Mouse (Mus musculus): ENCODE measurements around the gene Tnpo1. TPM values are rescaled to one million over a fixed set of nuclear protein-coding genes. Genes with fewer than 3 reads are reported as not detected.
A peak's percentile ranks its signal among the peaks of the same experiment; 100 is the strongest.

Gene Tnpo1
- total and polyA plus RNA-seq, 2 experiments = 10.7 to 56.1 TPM

DNA sequence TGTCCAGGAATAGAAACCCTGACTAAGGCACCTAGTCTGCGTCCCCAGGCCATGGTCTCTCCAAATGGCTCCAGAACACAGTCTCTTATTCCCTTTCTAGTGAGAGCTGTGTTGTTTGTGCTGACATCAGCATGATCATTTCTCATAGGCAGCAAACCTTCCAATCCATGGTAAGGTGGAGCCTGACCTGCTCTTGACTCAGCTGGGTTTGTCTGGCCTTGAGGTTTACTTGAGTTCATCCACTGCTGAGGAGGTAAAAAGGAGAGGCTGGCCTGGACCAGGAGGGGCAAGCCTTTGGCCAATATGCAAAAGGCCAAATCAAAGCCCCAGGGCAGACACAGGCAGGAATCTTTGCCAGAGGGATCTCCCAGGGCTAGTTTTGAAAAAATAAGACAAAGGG, 37.4 kb upstream of the Tnpo1 start:
- no peak overlapping the region for H3K9ac ChIP-seq (ENCODE audit: low read depth, low read length)
- TF ChIP-seq CTCF (IDR thresholded peaks at IDR 0.05; ENCODE audit: low read depth, low read length) (no peak), POLR2A (IDR thresholded peaks at IDR 0.05; ENCODE audit: extremely low read depth, insufficient read depth, low read length) (no peak)
- no peaks in the 10 kb centered on the region for H3K36me3 ChIP-seq (ENCODE audit: control insufficient read depth, insufficient read depth, low read length)
- H3K79me2 ChIP-seq (ENCODE audit: control insufficient read depth, insufficient read depth, low read length) = no peaks in the 10 kb centered on the region
- no peak overlapping the region for H3K27ac ChIP-seq (replicated peaks; ENCODE audit: insufficient read depth, low read depth, low read length)
- DNase-seq (ENCODE audit: extremely low read depth, low read depth, low spot score) = no peak
- H3K4me3 ChIP-seq (ENCODE audit: insufficient read depth, low read depth, low read length) = no peak overlapping the region
- H3K4me1 ChIP-seq (ENCODE audit: control insufficient read depth, insufficient read depth, low read length) = peaks cover 3% of the 10 kb centered on the region
- no peaks in the 10 kb centered on the region for H3K27me3 ChIP-seq (ENCODE audit: control insufficient read depth, insufficient read depth, low read length)
- 95% methylated on average over 1 of the region's 1 CpGs for WGBS

DNA sequence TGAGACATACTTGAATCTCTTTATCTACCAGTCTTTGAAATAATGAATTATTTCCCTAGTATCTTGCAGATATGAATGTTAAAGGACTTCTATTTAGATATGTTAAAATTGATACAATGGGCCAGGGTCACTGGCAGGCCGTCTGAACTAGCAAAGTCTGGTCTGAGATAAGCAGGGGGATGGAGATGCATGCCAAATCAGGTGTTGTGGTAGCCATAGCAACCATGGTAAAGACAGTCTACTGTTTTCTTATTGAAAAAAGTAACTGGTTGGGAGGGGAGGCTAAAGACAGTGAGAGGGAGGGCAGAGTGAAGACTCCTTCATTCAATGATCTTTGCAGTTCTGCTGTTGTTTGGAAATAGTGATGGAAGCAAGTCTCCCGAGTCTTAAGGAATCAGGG, 32.0 kb upstream of the Tnpo1 start:
- Histone ChIP-seq H3K36me3 (ENCODE audit: control insufficient read depth, insufficient read depth, low read length) (no peaks in the 10 kb centered on the region), H3K4me1 (ENCODE audit: control insufficient read depth, insufficient read depth, low read length) (peaks cover 6% of the 10 kb centered on the region; the same call in 1 of the 2 replicates), H3K4me3 (ENCODE audit: insufficient read depth, low read depth, low read length) (no peak overlapping the region), H3K79me2 (ENCODE audit: control insufficient read depth, insufficient read depth, low read length) (no peaks in the 10 kb centered on the region), H3K27ac (replicated peaks; ENCODE audit: insufficient read depth, low read depth, low read length) (no peak overlapping the region), H3K27me3 (ENCODE audit: control insufficient read depth, insufficient read depth, low read length) (no peaks in the 10 kb centered on the region), H3K9ac (ENCODE audit: low read depth, low read length) (no peak overlapping the region)
- TF ChIP-seq POLR2A (IDR thresholded peaks at IDR 0.05; ENCODE audit: extremely low read depth, insufficient read depth, low read length) (no peak), CTCF (IDR thresholded peaks at IDR 0.05; ENCODE audit: low read depth, low read length) (no peak)
- no peak for DNase-seq (ENCODE audit: extremely low read depth, low read depth, low spot score)
- WGBS = 73% methylated on average over 2 of the region's 2 CpGs

- Histone ChIP-seq H3K9ac (ENCODE audit: low read depth, low read length) (no peak overlapping the region), H3K27ac (replicated peaks; ENCODE audit: insufficient read depth, low read depth, low read length) (no peak overlapping the region), H3K4me1 (ENCODE audit: control insufficient read depth, insufficient read depth, low read length) (peaks cover 10% of the 10 kb centered on the region; the same call in 1 of the 2 replicates), H3K36me3 (ENCODE audit: control insufficient read depth, insufficient read depth, low read length) (no peaks in the 10 kb centered on the region), H3K27me3 (ENCODE audit: control insufficient read depth, insufficient read depth, low read length) (no peaks in the 10 kb centered on the region), H3K79me2 (ENCODE audit: control insufficient read depth, insufficient read depth, low read length) (no peaks in the 10 kb centered on the region), H3K4me3 (ENCODE audit: insufficient read depth, low read depth, low read length) (no peak overlapping the region)
- WGBS = 71% methylated on average over 2 of the region's 2 CpGs
- TF ChIP-seq CTCF (IDR thresholded peaks at IDR 0.05; ENCODE audit: low read depth, low read length) (no peak), POLR2A (IDR thresholded peaks at IDR 0.05; ENCODE audit: extremely low read depth, insufficient read depth, low read length) (no peak)
- peak; percentile 38 for DNase-seq (ENCODE audit: extremely low read depth, low read depth, low spot score)
Observed at GRCm38 (mm10) chr13:98956209-98956608, 30.0 kb upstream of the Tnpo1 start.

GRCm38 (mm10) chr13:98955676-98956075, 29.5 kb upstream of the Tnpo1 start:
- no peak for TF ChIP-seq CTCF (IDR thresholded peaks at IDR 0.05; ENCODE audit: low read depth, low read length)
- TF ChIP-seq POLR2A (IDR thresholded peaks at IDR 0.05; ENCODE audit: extremely low read depth, insufficient read depth, low read length) = no peak
- H3K9ac ChIP-seq (ENCODE audit: low read depth, low read length) = no peak overlapping the region
- WGBS = 26% methylated on average over 6 of the region's 6 CpGs
- H3K4me1 ChIP-seq (ENCODE audit: control insufficient read depth, insufficient read depth, low read length) = peaks cover 10% of the 10 kb centered on the region; the same call in 1 of the 2 replicates
- no peaks in the 10 kb centered on the region for H3K27me3 ChIP-seq (ENCODE audit: control insufficient read depth, insufficient read depth, low read length)
- DNase-seq (ENCODE audit: extremely low read depth, low read depth, low spot score) = peak; percentile 90
- H3K79me2 ChIP-seq (ENCODE audit: control insufficient read depth, insufficient read depth, low read length) = no peaks in the 10 kb centered on the region
- H3K27ac ChIP-seq (replicated peaks; ENCODE audit: insufficient read depth, low read depth, low read length) = peak overlapping the region; percentile 20
- H3K36me3 ChIP-seq (ENCODE audit: control insufficient read depth, insufficient read depth, low read length) = no peaks in the 10 kb centered on the region
- H3K4me3 ChIP-seq (ENCODE audit: insufficient read depth, low read depth, low read length) = no peak overlapping the region

- Histone ChIP-seq H3K27ac (replicated peaks; ENCODE audit: insufficient read depth, low read depth, low read length) (peak overlapping the region; percentile 20), H3K4me3 (ENCODE audit: insufficient read depth, low read depth, low read length) (no peak overlapping the region), H3K79me2 (ENCODE audit: control insufficient read depth, insufficient read depth, low read length) (no peaks in the 10 kb centered on the region), H3K27me3 (ENCODE audit: control insufficient read depth, insufficient read depth, low read length) (no peaks in the 10 kb centered on the region), H3K9ac (ENCODE audit: low read depth, low read length) (no peak overlapping the region), H3K4me1 (ENCODE audit: control insufficient read depth, insufficient read depth, low read length) (peaks cover 10% of the 10 kb centered on the region; the same call in 1 of the 2 replicates), H3K36me3 (ENCODE audit: control insufficient read depth, insufficient read depth, low read length) (no peaks in the 10 kb centered on the region)
- peak; percentile 90 for DNase-seq (ENCODE audit: extremely low read depth, low read depth, low spot score)
- under 1% methylated on average over 5 of the region's 5 CpGs for WGBS
- TF ChIP-seq POLR2A (IDR thresholded peaks at IDR 0.05; ENCODE audit: extremely low read depth, insufficient read depth, low read length) (no peak), CTCF (IDR thresholded peaks at IDR 0.05; ENCODE audit: low read depth, low read length) (no peak)
Observed at GRCm38 (mm10) chr13:98955226-98955625, 29.0 kb upstream of the Tnpo1 start.

DNA sequence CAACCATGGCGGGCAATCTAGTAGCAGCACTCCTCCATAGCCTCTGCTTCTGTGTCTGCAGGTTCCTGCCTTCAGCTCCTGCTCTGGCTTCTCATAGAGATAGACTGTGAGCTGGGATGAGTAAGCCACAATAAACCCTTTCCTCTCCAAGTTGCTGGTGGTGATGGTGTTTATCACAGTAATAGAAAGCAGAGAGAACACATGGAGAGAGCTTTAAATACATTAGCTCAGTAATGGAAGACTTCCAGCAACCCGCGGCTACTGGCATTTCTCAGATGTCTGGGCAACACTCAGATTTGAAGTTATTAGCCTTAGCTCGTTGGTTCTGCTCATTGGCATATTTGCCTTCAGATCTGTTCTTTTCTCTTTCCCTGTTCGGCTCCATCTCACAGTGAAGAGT, 27.6 kb upstream of the Tnpo1 start:
- Histone ChIP-seq H3K9ac (ENCODE audit: low read depth, low read length) (no peak overlapping the region), H3K4me1 (ENCODE audit: control insufficient read depth, insufficient read depth, low read length) (peaks cover 10% of the 10 kb centered on the region; the same call in 1 of the 2 replicates), H3K27me3 (ENCODE audit: control insufficient read depth, insufficient read depth, low read length) (no peaks in the 10 kb centered on the region), H3K36me3 (ENCODE audit: control insufficient read depth, insufficient read depth, low read length) (no peaks in the 10 kb centered on the region), H3K4me3 (ENCODE audit: insufficient read depth, low read depth, low read length) (no peak overlapping the region), H3K79me2 (ENCODE audit: control insufficient read depth, insufficient read depth, low read length) (no peaks in the 10 kb centered on the region), H3K27ac (replicated peaks; ENCODE audit: insufficient read depth, low read depth, low read length) (no peak overlapping the region)
- DNase-seq (ENCODE audit: extremely low read depth, low read depth, low spot score) = no peak
- no peak for TF ChIP-seq CTCF (IDR thresholded peaks at IDR 0.05; ENCODE audit: low read depth, low read length)
- TF ChIP-seq POLR2A (IDR thresholded peaks at IDR 0.05; ENCODE audit: extremely low read depth, insufficient read depth, low read length) = no peak
- WGBS = 94% methylated on average over 5 of the region's 5 CpGs

Data from liver, adult 2 months (tissue).